Mouse (Mus musculus) C2C12 (cell line): Measurements from ENCODE around the gene Zfp523.

Experiments
- CEBPB ChIP-seq: IDR thresholded peaks from one replicate; pipeline ENCODE4 v1.6.1; 2011; ENCODE audit warnings: low read depth, mild to moderate bottlenecking, control low read depth, moderate library complexity
- CTCF ChIP-seq: IDR thresholded peaks from one replicate; pipeline ENCODE4 v1.5.1; 2011; ENCODE audit not compliant: control insufficient read depth, insufficient read depth, insufficient read length
- FOSL1 ChIP-seq: IDR thresholded peaks from one replicate; pipeline ENCODE4 v1.8.0; 2011; ENCODE audit warnings: mild to moderate bottlenecking, low read length; ENCODE audit not compliant: poor library complexity, insufficient read depth, severe bottlenecking
- MAX ChIP-seq: IDR thresholded peaks from one replicate; pipeline ENCODE4 v1.6.1; 2011; ENCODE audit warnings: mild to moderate bottlenecking, control low read depth
- MYOG ChIP-seq: IDR thresholded peaks from one replicate; pipeline ENCODE4 v1.6.1; 2011; ENCODE audit not compliant: control insufficient read depth, insufficient read length; ENCODE audit errors: extremely low read depth
- USF1 ChIP-seq: IDR thresholded peaks from one replicate; pipeline ENCODE4 v1.6.1; 2011; ENCODE audit warnings: low read depth, mild to moderate bottlenecking, control low read depth, moderate library complexity

DNA sequence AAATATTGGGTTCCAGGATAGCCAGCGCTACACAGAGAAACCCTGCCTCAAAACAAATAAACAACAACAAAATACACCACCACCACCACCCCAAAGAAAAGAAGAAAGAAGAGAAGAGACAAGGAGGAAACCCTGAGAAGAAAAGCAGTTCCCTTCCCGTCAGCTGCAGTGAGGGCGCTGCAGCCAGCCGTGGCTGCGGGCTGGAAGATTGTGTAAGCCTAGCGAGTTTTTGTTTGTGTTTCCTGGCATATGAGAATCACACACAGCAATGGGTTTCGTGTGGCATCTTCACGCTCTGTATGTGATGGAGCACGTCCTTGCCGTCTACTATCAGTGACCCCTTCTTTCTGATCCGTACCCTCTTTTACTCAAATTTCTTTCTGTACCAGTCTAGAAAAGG, 69.7 kb downstream of the Zfp523 start:
- TF ChIP-seq CTCF: no peak
- TF ChIP-seq MAX: no peak
- no peak for TF ChIP-seq MYOG
- TF ChIP-seq USF1: no peak
- no peak for TF ChIP-seq CEBPB
- TF ChIP-seq FOSL1: no peak
